Mouse (Mus musculus) ES-Bruce4 (cell line): Measurements from ENCODE around the gene Txnip.

Source experiments
- CTCF ChIP-seq: IDR thresholded peaks from one replicate; pipeline ENCODE4 v1.8.1; 2011; ENCODE audit warnings: low read depth, low read length
- POLR2A ChIP-seq: IDR thresholded peaks from one replicate; pipeline ENCODE4 v1.8.1; 2011; ENCODE audit warnings: low read length; ENCODE audit not compliant: insufficient read depth

- TF ChIP-seq CTCF, result no peak
- no peak for TF ChIP-seq POLR2A
Observed at GRCm38 (mm10) chr3:96581141-96581540, 23.4 kb downstream of the Txnip start.
